Mouse (Mus musculus) urinary bladder, postnatal 0 days (tissue): ENCODE results near the gene Myadm. TPM values are rescaled to one million over a fixed set of nuclear protein-coding genes. Genes with fewer than 3 reads are reported as not detected.

Source experiments
- polyA plus RNA-seq: library from polyadenylated mRNA; unstranded; fragments of >200 nt; fragmentation: Nextera tagmentation; extraction: Ambion mirVana; gene quantifications from 2 replicates; pipeline ENCODE4 v1.2.1, GENCODE M21; 2015

Myadm gene
- polyA plus RNA-seq: 253 and 321 TPM in 2 replicates

DNA sequence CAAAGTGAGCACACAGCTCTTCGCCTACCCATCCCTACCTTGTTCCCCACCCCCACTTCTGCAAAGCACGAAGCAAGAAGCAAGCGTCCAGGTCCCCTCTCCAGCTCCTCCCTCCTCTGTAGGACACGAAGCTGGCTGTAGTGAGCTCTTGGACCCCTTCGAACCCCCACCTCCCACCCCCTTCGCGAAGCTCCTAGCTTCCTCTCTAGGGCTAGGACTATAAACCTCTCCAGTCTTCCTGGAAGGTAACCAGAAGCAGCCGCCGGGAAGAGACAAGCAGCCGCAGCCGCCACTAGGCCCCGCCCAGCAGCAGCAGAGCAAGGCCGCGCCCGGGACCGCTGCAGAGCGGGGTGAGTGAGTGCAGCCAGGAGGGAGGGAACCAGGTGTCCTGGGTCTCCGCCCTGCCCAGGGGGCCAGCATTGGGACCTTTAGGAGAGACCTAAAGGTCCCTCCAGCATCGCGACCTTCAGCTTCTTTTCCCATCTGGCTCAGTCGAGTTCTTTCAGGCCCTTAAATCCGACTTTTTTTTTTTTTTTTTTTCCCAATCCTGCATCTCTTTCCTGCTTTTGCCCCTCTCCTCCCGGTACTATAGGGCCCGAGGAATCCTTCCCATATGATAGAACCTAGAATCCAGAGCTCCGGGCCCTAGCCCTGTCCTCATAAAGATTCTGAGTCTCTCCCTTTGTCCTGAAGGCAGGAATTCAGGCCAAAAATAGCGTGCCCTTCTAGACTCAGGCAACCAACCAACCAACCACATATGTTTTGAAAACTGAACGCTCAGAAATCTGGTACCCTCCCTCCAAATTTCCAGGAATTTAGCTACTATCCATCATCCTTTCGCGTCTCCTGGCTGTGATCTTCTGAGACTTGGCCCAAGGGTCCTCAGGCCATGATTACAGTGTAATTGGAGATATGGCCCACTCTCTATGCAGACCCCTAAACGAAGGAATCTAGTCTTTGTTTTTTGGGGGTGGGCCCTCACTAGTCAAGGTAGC is at the start of gene Myadm, which contains the start of gene Prkcg:
Gene Myadm, plus strand, starts transcription at position 105 of the 995 bp plus-strand sequence.
Gene Prkcg, plus strand, starts transcription at position 204 of the 995 bp plus-strand sequence.

DNA sequence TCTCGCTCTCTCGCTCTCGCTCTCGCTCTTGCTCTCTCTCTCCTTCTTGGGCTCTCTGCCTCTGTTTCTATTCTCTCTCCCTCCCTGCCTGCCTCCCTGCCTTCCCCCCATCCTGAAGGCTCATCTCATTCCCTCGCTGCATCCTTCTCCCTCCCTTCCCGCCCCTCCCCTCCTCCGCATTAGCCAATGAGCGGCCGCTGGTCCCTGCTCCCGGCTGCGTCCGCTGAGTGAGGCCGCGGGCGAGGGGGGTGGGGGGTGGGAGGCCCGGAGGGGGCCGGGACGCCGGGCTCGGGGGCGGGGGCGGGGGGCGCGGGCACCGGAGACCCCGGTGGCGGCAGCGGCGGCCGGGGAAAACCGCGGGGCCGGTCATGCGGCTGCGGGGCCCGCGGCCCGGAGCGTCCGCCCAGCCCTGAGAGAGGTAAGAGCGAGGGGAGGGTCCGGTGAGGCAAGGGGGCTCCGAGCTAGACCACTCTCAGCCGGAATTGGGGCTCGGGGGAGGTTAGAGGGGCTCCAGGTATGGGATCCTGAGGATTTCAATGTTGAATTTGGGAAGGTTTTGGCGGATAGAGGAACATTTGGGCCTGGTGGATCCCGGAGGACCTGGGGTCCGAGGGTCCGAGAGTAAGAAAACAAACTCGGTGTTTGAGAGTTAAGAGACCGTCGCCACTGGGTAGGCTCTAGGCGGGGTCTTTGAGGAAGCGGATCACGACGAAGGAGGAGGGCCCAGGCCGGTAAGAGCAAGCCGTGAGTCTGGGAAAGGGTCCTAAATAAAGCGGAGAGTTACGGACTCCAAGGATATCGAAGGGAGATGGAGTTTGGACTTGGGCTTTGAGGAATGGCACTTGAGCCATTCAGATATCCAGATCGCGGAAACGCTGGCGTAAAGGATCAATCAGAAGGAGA is 44.0 kb downstream of the Myadm start, which contains the start of gene Cacng7:
Gene Cacng7, plus strand, starts transcription at position 337 of the 903 bp plus-strand sequence.

Other genes with a start within 250 kb of the Myadm start
- gene AU018091, start 119.9 kb upstream of the Myadm start, polyA plus RNA-seq: 0.06 and 0.10 TPM in 2 replicates
- gene Nlrp12, start 39.3 kb upstream of the Myadm start, polyA plus RNA-seq: 0.15 TPM in 1 of 2 replicates, not detected in the other
- 0.47 and 0.53 TPM in 2 replicates for gene Prkcg, start 99 bp downstream of the Myadm start, polyA plus RNA-seq
- gene Cacng7, start 43.9 kb downstream of the Myadm start, polyA plus RNA-seq: 0.35 and 0.59 TPM in 2 replicates
- 0.33 TPM in 1 of 2 replicates, not detected in the other for gene Cacng8, start 101.6 kb downstream of the Myadm start, polyA plus RNA-seq
- not detected in 2 replicates for gene Cacng6, start 135.1 kb downstream of the Myadm start, polyA plus RNA-seq
- gene Tarm1, start 213.5 kb downstream of the Myadm start, polyA plus RNA-seq: 0.13 and 0.40 TPM in 2 replicates